Mouse (Mus musculus): ENCODE measurements around the gene Uvrag. TPM values are rescaled to one million over a fixed set of nuclear protein-coding genes. Genes with fewer than 3 reads are reported as not detected.

Gene Uvrag
- polyA plus RNA-seq, 1 experiment from 2014 or later = 25.8 TPM

DNA sequence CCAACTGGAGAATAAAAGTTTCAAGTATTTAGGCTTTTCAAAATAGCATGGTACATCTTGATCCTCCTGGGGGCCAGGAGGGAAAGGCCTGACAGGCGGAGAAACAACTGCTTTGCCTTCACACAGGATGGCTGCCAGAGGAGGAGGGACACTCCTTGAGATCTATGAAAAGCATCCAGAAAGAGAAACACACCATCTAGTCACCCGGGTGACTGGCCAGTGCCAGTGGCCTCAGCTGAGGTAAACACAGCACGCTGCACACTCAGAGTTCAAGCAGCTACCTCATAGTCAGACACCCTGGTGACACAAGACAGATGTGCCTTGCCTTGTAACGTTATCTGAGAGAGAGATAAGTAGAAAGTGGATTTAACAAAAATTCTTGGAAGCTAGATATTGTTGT lies 120.6 kb downstream of the Uvrag start:
- DNase-seq (ENCODE audit: low spot score) (no peak), ATAC-seq (replicated peaks; ENCODE audit: low FRiP score, low TSS enrichment, low read depth) (no peak)
- Histone ChIP-seq H3K9ac (ENCODE audit: low read length) (no peak overlapping the region), H3K4me2 (ENCODE audit: low read length) (no peak overlapping the region), H3K36me3 (ENCODE audit: control insufficient read depth, insufficient read depth, low read length) (no peaks in the 10 kb centered on the region), H3K4me3 (ENCODE audit: low read depth, low read length) (no peak overlapping the region), H3K27me3 (replicated peaks; ENCODE audit: control insufficient read depth, insufficient read depth, low read length) (no peaks in the 10 kb centered on the region), H3K27ac (ENCODE audit: low read depth) (no peak overlapping the region), H3K9me3 (ENCODE audit: control insufficient read depth, low read length) (peaks cover 2% of the 10 kb centered on the region; the same call in 1 of the 2 replicates), H3K4me1 (replicated peaks; ENCODE audit: control insufficient read depth, insufficient read depth, low read length) (peaks cover 24% of the 10 kb centered on the region)
- 24% methylated on average over 4 of the region's 4 CpGs for WGBS

- peaks cover 28% of the 10 kb centered on the region for H3K4me1 ChIP-seq (replicated peaks; ENCODE audit: control insufficient read depth, insufficient read depth, low read length)
- 65% methylated on average over 2 of the region's 2 CpGs for WGBS
These were observed 123.6 kb downstream of the Uvrag start for GRCm38 (mm10) chr7:99017224-99017844.

GRCm38 (mm10) chr7:99015914-99016313 lies 125.0 kb downstream of the Uvrag start:
- Histone ChIP-seq H3K36me3 (ENCODE audit: control insufficient read depth, insufficient read depth, low read length) (no peaks in the 10 kb centered on the region), H3K4me1 (replicated peaks; ENCODE audit: control insufficient read depth, insufficient read depth, low read length) (peaks cover 30% of the 10 kb centered on the region), H3K27me3 (replicated peaks; ENCODE audit: control insufficient read depth, insufficient read depth, low read length) (no peaks in the 10 kb centered on the region), H3K27ac (ENCODE audit: low read depth) (no peak overlapping the region), H3K4me3 (ENCODE audit: low read depth, low read length) (no peak overlapping the region), H3K4me2 (ENCODE audit: low read length) (no peak overlapping the region), H3K9me3 (ENCODE audit: control insufficient read depth, low read length) (no peaks in the 10 kb centered on the region), H3K9ac (ENCODE audit: low read length) (no peak overlapping the region)
- ATAC-seq (replicated peaks; ENCODE audit: low FRiP score, low TSS enrichment, low read depth) (no peak), DNase-seq (ENCODE audit: low spot score) (no peak)
- WGBS = 41% methylated on average over 8 of the region's 8 CpGs

More at GRCm38 (mm10) chr7:99017224-99017844, 123.6 kb downstream of the Uvrag start:
- Histone ChIP-seq H3K4me2 (ENCODE audit: low read length) (no peak overlapping the region), H3K27ac (ENCODE audit: low read depth) (no peak overlapping the region), H3K9ac (ENCODE audit: low read length) (no peak overlapping the region), H3K36me3 (ENCODE audit: control insufficient read depth, insufficient read depth, low read length) (no peaks in the 10 kb centered on the region), H3K4me3 (ENCODE audit: low read depth, low read length) (no peak overlapping the region), H3K9me3 (ENCODE audit: control insufficient read depth, low read length) (no peaks in the 10 kb centered on the region), H3K27me3 (replicated peaks; ENCODE audit: control insufficient read depth, insufficient read depth, low read length) (no peaks in the 10 kb centered on the region)
- no peak for DNase-seq (ENCODE audit: low spot score)
- ATAC-seq (replicated peaks; ENCODE audit: low FRiP score, low TSS enrichment, low read depth) = no peak

DNA sequence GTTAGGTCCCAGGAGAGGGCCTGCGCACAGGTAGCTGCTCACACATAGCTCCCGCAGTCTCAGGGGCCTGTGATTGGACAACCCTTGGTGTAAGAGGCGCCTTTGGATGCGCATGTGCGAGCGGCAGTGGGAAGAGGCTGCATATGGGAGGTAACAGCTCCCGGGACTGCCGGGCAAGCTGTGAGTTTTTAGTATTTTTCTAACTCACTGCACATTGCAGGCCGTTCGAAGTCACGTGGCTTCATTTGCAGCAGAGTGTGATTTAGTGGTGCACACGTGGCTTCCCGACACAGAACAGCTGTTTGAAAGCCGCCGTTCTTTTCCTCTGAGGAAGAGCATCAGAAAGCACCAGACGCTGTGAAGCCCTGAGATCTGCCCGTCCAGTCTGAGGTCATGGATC lies 125.5 kb downstream of the Uvrag start:
- ATAC-seq (replicated peaks; ENCODE audit: low FRiP score, low TSS enrichment, low read depth) = peak; percentile 72; the same call in 1 of the 2 replicates
- Histone ChIP-seq H3K9me3 (ENCODE audit: control insufficient read depth, low read length) (no peaks in the 10 kb centered on the region), H3K9ac (ENCODE audit: low read length) (no peak overlapping the region), H3K4me2 (ENCODE audit: low read length) (no peak overlapping the region), H3K27me3 (replicated peaks; ENCODE audit: control insufficient read depth, insufficient read depth, low read length) (no peaks in the 10 kb centered on the region), H3K36me3 (ENCODE audit: control insufficient read depth, insufficient read depth, low read length) (no peaks in the 10 kb centered on the region), H3K27ac (ENCODE audit: low read depth) (no peak overlapping the region; the same call in 1 of the 2 replicates), H3K4me3 (ENCODE audit: low read depth, low read length) (no peak overlapping the region), H3K4me1 (replicated peaks; ENCODE audit: control insufficient read depth, insufficient read depth, low read length) (peaks cover 25% of the 10 kb centered on the region)
- peak; percentile 68 for DNase-seq (ENCODE audit: low spot score)
- 32% methylated on average over 17 of the region's 17 CpGs for WGBS

DNA sequence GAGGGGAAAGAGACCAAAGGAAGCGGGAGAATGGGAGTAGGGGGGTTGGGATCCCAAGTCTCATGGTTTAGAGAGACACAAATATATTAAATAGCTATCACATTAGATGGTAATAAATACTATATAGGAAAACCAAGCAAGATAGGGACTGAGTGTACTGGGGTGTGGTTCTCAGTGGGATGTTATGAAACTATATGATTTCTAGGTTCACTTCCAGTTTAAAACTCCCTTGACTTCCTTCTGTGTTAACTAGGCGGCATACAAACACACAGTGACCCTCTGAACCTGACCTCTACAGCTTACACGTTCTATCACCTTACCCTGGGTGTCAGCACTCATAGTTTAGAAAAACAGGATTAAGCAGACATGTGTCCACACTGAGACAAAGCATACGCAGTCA lies 126.3 kb downstream of the Uvrag start:
- Histone ChIP-seq H3K27ac (ENCODE audit: low read depth) (no peak overlapping the region), H3K4me3 (ENCODE audit: low read depth, low read length) (no peak overlapping the region), H3K4me1 (replicated peaks; ENCODE audit: control insufficient read depth, insufficient read depth, low read length) (peaks cover 19% of the 10 kb centered on the region), H3K27me3 (replicated peaks; ENCODE audit: control insufficient read depth, insufficient read depth, low read length) (no peaks in the 10 kb centered on the region), H3K4me2 (ENCODE audit: low read length) (no peak overlapping the region), H3K36me3 (ENCODE audit: control insufficient read depth, insufficient read depth, low read length) (no peaks in the 10 kb centered on the region), H3K9me3 (ENCODE audit: control insufficient read depth, low read length) (no peaks in the 10 kb centered on the region), H3K9ac (ENCODE audit: low read length) (no peak overlapping the region)
- ATAC-seq (replicated peaks; ENCODE audit: low FRiP score, low TSS enrichment, low read depth) = no peak
- WGBS = 57% methylated on average over 4 of the region's 4 CpGs
- no peak for DNase-seq (ENCODE audit: low spot score)

GRCm38 (mm10) chr7:99007506-99008354 lies 133.2 kb downstream of the Uvrag start:
- Histone ChIP-seq H3K27me3 (replicated peaks; ENCODE audit: control insufficient read depth, insufficient read depth, low read length) (no peaks in the 10 kb centered on the region), H3K9me3 (ENCODE audit: control insufficient read depth, low read length) (no peaks in the 10 kb centered on the region), H3K36me3 (ENCODE audit: control insufficient read depth, insufficient read depth, low read length) (peaks cover 9% of the 10 kb centered on the region; the same call in 1 of the 2 replicates), H3K27ac (ENCODE audit: low read depth) (no peak overlapping the region), H3K4me1 (replicated peaks; ENCODE audit: control insufficient read depth, insufficient read depth, low read length) (0 out of 2 replicates have a peak, but pooled peaks cover 5% of the 10 kb centered on the region), H3K4me2 (ENCODE audit: low read length) (no peak overlapping the region), H3K4me3 (ENCODE audit: low read depth, low read length) (no peak overlapping the region), H3K9ac (ENCODE audit: low read length) (no peak overlapping the region)
- 43% methylated on average over 16 of the region's 16 CpGs for WGBS
- no peak for DNase-seq (ENCODE audit: low spot score)
- no peak for ATAC-seq (replicated peaks; ENCODE audit: low FRiP score, low TSS enrichment, low read depth)

- DNase-seq (ENCODE audit: low spot score) = no peak
- H3K4me1 ChIP-seq (replicated peaks; ENCODE audit: control insufficient read depth, insufficient read depth, low read length) = no peaks in the 10 kb centered on the region
- no peak overlapping the region for H3K27ac ChIP-seq (ENCODE audit: low read depth)
- WGBS = 86% methylated on average over 6 of the region's 6 CpGs
- H3K9ac ChIP-seq (ENCODE audit: low read length) = no peak overlapping the region
- H3K9me3 ChIP-seq (ENCODE audit: control insufficient read depth, low read length) = no peaks in the 10 kb centered on the region
- ATAC-seq (replicated peaks; ENCODE audit: low FRiP score, low TSS enrichment, low read depth) = no peak
- peaks cover 9% of the 10 kb centered on the region; the same call in 1 of the 2 replicates for H3K36me3 ChIP-seq (ENCODE audit: control insufficient read depth, insufficient read depth, low read length)
- H3K4me2 ChIP-seq (ENCODE audit: low read length) = no peak overlapping the region
- H3K27me3 ChIP-seq (replicated peaks; ENCODE audit: control insufficient read depth, insufficient read depth, low read length) = no peaks in the 10 kb centered on the region
- H3K4me3 ChIP-seq (ENCODE audit: low read depth, low read length) = no peak overlapping the region
These were observed 137.7 kb downstream of the Uvrag start for GRCm38 (mm10) chr7:99003231-99003630.

GRCm38 (mm10) chr7:98998722-98999121 lies 142.2 kb downstream of the Uvrag start:
- Histone ChIP-seq H3K9ac (ENCODE audit: low read length) (no peak overlapping the region), H3K4me2 (ENCODE audit: low read length) (no peak overlapping the region), H3K36me3 (ENCODE audit: control insufficient read depth, insufficient read depth, low read length) (peaks cover 3% of the 10 kb centered on the region; the same call in 1 of the 2 replicates), H3K9me3 (ENCODE audit: control insufficient read depth, low read length) (no peaks in the 10 kb centered on the region), H3K27me3 (replicated peaks; ENCODE audit: control insufficient read depth, insufficient read depth, low read length) (no peaks in the 10 kb centered on the region), H3K27ac (ENCODE audit: low read depth) (no peak overlapping the region), H3K4me1 (replicated peaks; ENCODE audit: control insufficient read depth, insufficient read depth, low read length) (no peaks in the 10 kb centered on the region), H3K4me3 (ENCODE audit: low read depth, low read length) (no peak overlapping the region)
- DNase-seq (ENCODE audit: low spot score) (no peak), ATAC-seq (replicated peaks; ENCODE audit: low FRiP score, low TSS enrichment, low read depth) (no peak)

Measured in intestine, embryonic 14.5 days (tissue).